Mouse (Mus musculus) midbrain, postnatal 0 days (tissue): Measurements from ENCODE around the gene Rassf9. TPM values are rescaled to one million over a fixed set of nuclear protein-coding genes. Genes with fewer than 3 reads are reported as not detected.

ENCODE experiments used
- ATAC-seq: fragments of 200-750 bp; cut with Nextera tagmentation; 2 replicates; pipeline ENCODE4 v1.8.0; 2017; ENCODE audit warnings: moderate number of reproducible peaks, mild to moderate bottlenecking, moderate TSS enrichment, moderate library complexity; ENCODE audit not compliant: low FRiP score
- DNase-seq: peaks from one replicate; pipeline ENCODE4 v3.0.0-alpha.2; 2015; ENCODE audit warnings: low spot score
- H3K27ac ChIP-seq: fragments of 300-500 bp; sonication (generic); 2 replicates; pipeline ENCODE4 v1.5.1; 2014; ENCODE audit warnings: low read depth, mild to moderate bottlenecking, low read length, mixed read lengths
- H3K27me3 ChIP-seq: fragments of 300-500 bp; sonication (generic); 2 replicates; pipeline ENCODE4 v1.6.1; 2014; ENCODE audit warnings: low read length, control low read depth, mixed read lengths; ENCODE audit not compliant: insufficient read depth
- H3K36me3 ChIP-seq: fragments of 300-500 bp; sonication (generic); 2 replicates; pipeline ENCODE4 v1.6.1; 2014; ENCODE audit warnings: low read length, control low read depth, mixed read lengths; ENCODE audit not compliant: insufficient read depth
- H3K4me1 ChIP-seq: fragments of 300-500 bp; sonication (generic); 2 replicates; pipeline ENCODE4 v1.6.1; 2014; ENCODE audit warnings: mild to moderate bottlenecking, control low read depth, antibody characterized with exemption, low read length, mixed read lengths; ENCODE audit not compliant: insufficient read depth
- H3K4me2 ChIP-seq: fragments of 300-500 bp; sonication (generic); 2 replicates; pipeline ENCODE4 v1.6.1; 2014; ENCODE audit warnings: low read depth, mild to moderate bottlenecking, low read length, mixed read lengths; ENCODE audit not compliant: poor library complexity, severe bottlenecking
- H3K4me3 ChIP-seq: fragments of 300-500 bp; sonication (generic); 2 replicates; pipeline ENCODE4 v1.5.1; 2014; ENCODE audit warnings: low read depth, mild to moderate bottlenecking, low read length, moderate library complexity
- H3K9ac ChIP-seq: fragments of 300-500 bp; sonication (generic); replicated peaks from 2 replicates; pipeline ENCODE4 v1.6.1; 2014; ENCODE audit warnings: mild to moderate bottlenecking, low read length, moderate library complexity, mixed read lengths; ENCODE audit not compliant: poor library complexity, severe bottlenecking
- H3K9me3 ChIP-seq: fragments of 300-500 bp; sonication (generic); 2 replicates; pipeline ENCODE4 v1.6.1; 2016; ENCODE audit warnings: low read length, control low read depth
- CTCF ChIP-seq: IDR thresholded peaks from 2 replicates; pipeline ENCODE4 v1.5.1; 2016; ENCODE audit warnings: antibody characterized with exemption, mild to moderate bottlenecking
- WGBS: fragments of 180-500 bp; shearing (Covaris S2); extraction: QIAGEN DNeasy Blood & Tissue Kit; methylation state at CpG from one replicate; pipeline ENCODE4 v1.1.7; 2014; 5-methylcytosine and 5-hydroxymethylcytosine counted together
- polyA plus RNA-seq: library from polyadenylated mRNA; unstranded; fragments of >200 nt; fragmentation: Nextera tagmentation; extraction: Ambion mirVana; gene quantifications from 2 replicates; pipeline ENCODE4 v1.2.1, GENCODE M21; 2015
- total RNA-seq: library from RNA; depleted of rRNA; stranded (reverse); fragments of >200 nt; gene quantifications from 2 replicates; pipeline ENCODE4 v1.2.3, GENCODE M21; 2014; rRNA removed

Gene Rassf9
- total RNA-seq, result 2.8 and 6.7 TPM in 2 replicates
- polyA plus RNA-seq, result 3.3 and 4.0 TPM in 2 replicates

DNA sequence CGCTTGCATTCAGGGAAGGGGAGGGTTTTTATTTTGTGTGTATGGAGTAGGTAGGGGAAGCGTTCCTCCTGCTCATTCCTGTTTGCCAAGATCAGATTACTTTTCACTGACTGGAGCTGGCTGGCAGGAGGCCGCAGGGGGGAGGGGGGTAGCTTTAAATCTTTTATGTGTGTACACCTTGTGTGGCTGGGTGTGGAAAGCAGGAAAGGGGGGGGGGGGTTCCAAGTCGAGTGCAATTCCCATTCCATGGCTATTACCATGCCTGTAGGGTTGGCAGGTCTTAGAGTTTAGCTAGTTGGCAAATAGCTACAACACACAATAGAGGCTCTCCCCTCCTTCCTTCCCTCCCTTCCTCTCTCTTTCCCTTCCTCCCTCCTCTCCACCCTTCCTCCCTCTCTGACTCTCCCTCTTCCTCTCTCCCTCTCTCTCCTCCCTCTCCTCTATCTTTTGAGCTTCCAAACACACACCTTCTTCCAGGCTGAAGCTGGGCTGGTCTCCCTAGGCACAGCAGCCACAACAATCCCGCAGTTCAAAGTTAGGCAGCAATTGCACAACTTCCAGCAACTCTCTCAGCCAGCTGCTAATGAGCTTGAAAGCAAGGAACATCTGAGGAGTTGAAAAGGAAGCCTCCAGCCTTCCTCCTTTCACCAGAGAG is at the start of gene Rassf9:
TSS of gene Rassf9 (plus strand) at position 416 of the 655 bp plus-strand sequence.
- 0 out of 2 replicates have a peak within 1 kb of the TSS, but pooled peaks have one; percentile 9 for H3K4me3 ChIP-seq
- 16% methylated on average over 5 of the region's 5 CpGs for WGBS

DNA sequence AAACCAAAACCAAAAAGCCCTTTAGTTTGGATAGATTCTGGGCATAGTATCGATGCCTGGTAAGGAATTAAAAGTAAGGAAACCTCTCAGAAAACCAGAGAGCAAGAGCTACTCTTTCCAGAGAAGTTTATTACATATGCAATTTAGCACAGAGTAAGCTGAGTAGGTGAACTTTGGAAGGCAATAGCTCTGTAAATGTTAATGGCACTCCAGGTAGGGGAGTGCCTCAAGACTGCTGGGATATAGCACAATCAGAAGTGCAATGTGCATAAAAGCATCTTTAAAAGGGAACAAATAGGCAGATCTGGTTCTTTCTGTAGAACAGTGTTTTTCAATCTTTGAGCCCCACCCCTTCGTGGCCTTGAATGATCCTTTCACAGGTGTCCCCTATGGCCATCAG is 42.6 kb upstream of the Rassf9 start:
- no peak overlapping the region for H3K27ac ChIP-seq
- H3K4me1 ChIP-seq, result no peaks in the 10 kb centered on the region
- TF ChIP-seq CTCF, result no peak
- H3K36me3 ChIP-seq, result no peaks in the 10 kb centered on the region
- ATAC-seq (no peak), DNase-seq (no peak)
- H3K9ac ChIP-seq, result no peak overlapping the region
- no peaks in the 10 kb centered on the region for H3K9me3 ChIP-seq
- H3K4me3 ChIP-seq, result no peak overlapping the region
- H3K27me3 ChIP-seq, result no peaks in the 10 kb centered on the region
- no peak overlapping the region for H3K4me2 ChIP-seq
- 83% methylated on average over 2 of the region's 2 CpGs for WGBS

More for the DNA sequence above, at the start of gene Rassf9:
- Histone ChIP-seq H3K27ac (no peak within 1 kb of the TSS), H3K36me3 (no peaks in the 10 kb centered on the region), H3K4me2 (no peak within 1 kb of the TSS), H3K4me1 (no peaks in the 10 kb centered on the region), H3K27me3 (no peaks in the 10 kb centered on the region), H3K9ac (no peak within 1 kb of the TSS), H3K9me3 (no peaks in the 10 kb centered on the region)
- no peak for TF ChIP-seq CTCF
- ATAC-seq (no peak; the same call in 1 of the 2 replicates), DNase-seq (no peak)

DNA sequence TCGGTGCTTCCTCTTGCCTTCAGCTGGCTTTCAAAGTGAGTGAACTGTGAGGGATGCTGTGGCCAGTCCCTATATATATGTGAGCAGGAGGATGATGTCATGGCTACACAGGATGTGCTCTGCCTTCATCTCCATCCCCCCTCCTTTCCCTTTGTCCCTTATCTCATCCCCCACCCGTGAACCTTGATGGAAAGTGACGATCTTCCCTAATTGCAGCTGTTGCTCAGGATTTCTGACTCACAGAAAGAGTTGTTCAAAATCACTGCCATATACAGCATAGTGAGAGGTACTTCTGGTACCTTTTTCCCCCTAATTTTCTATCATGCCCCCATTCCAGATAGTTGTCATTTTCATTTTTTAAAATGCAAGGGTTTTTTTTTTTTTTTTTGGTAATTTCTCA is 21.6 kb upstream of the Rassf9 start, which contains the start of gene Nts:
TSS of gene Nts (minus strand) at position 101 of the 400 bp plus-strand sequence.
- Histone ChIP-seq H3K9ac (no peak within 1 kb of the TSS), H3K4me3 (no peak within 1 kb of the TSS), H3K4me2 (no peak within 1 kb of the TSS), H3K27ac (no peak within 1 kb of the TSS), H3K9me3 (no peaks in the 10 kb centered on the region), H3K36me3 (no peaks in the 10 kb centered on the region), H3K4me1 (no peaks in the 10 kb centered on the region), H3K27me3 (no peaks in the 10 kb centered on the region)
- DNase-seq (no peak), ATAC-seq (no peak)
- TF ChIP-seq CTCF, result no peak
- 41% methylated on average over 3 of the region's 3 CpGs for WGBS

DNA sequence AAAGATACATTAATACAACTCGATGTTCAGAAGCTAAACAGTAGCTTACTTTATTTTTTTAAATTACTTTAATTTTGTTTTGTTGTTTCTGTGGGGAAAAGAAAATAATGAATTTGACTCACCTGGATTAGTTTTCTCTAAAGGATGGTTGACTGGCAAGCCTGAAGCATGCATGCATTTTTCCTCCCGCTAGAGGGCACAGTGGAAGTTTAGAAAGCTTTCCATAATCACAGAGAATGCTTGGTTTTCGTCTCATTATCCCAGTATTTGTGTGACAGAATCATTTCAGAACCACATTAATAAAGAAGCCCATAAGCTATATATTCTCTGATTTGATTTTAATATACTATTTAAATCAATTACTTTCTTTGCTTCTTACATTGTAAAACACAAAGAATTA is 20.2 kb upstream of the Rassf9 start:
- Histone ChIP-seq H3K4me3 (no peak overlapping the region), H3K4me2 (no peak overlapping the region), H3K4me1 (no peaks in the 10 kb centered on the region), H3K27me3 (no peaks in the 10 kb centered on the region), H3K9ac (no peak overlapping the region), H3K27ac (no peak overlapping the region), H3K36me3 (no peaks in the 10 kb centered on the region), H3K9me3 (no peaks in the 10 kb centered on the region)
- peak; percentile 88 for TF ChIP-seq CTCF
- WGBS, result 7% methylated on average over 3 of the region's 3 CpGs
- ATAC-seq (no peak), DNase-seq (peak; percentile 74)

DNA sequence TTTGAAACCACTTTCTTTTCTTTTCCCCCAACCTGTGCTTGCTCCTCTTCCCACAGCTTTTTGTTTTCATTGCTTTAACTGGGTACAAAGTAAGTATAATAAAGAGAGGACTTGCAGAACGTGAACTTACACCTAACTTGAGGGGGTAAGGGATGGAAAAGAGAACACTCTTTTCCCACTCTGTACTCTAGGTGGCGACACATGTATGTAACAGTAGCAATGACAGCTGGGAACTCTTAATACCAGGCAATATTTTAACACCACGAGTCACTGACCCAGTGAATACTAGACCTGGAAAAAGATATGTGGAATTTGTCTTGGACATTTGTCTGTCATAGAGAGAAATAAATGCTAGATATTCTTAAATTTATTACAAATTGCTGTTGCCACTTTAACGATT is 13.3 kb upstream of the Rassf9 start:
- no peaks in the 10 kb centered on the region for H3K36me3 ChIP-seq
- 36% methylated on average over 4 of the region's 4 CpGs for WGBS
- no peak overlapping the region for H3K27ac ChIP-seq
- no peaks in the 10 kb centered on the region for H3K9me3 ChIP-seq
- H3K4me3 ChIP-seq, result no peak overlapping the region
- no peak overlapping the region for H3K4me2 ChIP-seq
- peak; percentile 26 for DNase-seq
- no peak overlapping the region for H3K9ac ChIP-seq
- H3K4me1 ChIP-seq, result no peaks in the 10 kb centered on the region
- no peaks in the 10 kb centered on the region for H3K27me3 ChIP-seq
- peak; percentile 71 for TF ChIP-seq CTCF
- no peak for ATAC-seq

DNA sequence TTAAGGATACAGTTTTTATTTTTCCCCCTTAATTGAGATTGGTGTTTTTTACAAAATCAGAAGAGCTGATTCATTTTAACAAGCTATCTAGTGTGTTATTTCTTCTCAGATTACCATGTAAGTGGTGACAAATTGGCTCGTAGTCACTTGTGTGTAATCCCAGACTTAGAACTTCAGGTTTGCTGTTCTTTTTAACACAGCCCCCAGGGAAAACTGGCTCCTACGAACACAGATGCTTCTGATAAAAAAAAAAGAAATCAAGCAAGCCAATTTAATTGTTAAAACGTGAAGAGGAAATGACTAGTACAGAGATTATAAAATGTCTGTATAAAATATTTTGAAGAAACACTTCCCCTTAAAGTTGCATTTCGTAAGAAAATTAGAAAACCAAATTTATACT is 4.6 kb upstream of the Rassf9 start:
- H3K4me2 ChIP-seq, result no peak overlapping the region
- ATAC-seq, result no peak
- no peaks in the 10 kb centered on the region for H3K9me3 ChIP-seq
- no peak overlapping the region for H3K4me3 ChIP-seq
- WGBS, result 57% methylated on average over 4 of the region's 4 CpGs
- H3K27me3 ChIP-seq, result no peaks in the 10 kb centered on the region
- TF ChIP-seq CTCF, result no peak
- no peak for DNase-seq
- no peaks in the 10 kb centered on the region for H3K36me3 ChIP-seq
- H3K9ac ChIP-seq, result no peak overlapping the region
- H3K4me1 ChIP-seq, result no peaks in the 10 kb centered on the region
- no peak overlapping the region for H3K27ac ChIP-seq
